9 mouse cellular contexts compared by ENCODE assay signal in the genomic region with DNA sequence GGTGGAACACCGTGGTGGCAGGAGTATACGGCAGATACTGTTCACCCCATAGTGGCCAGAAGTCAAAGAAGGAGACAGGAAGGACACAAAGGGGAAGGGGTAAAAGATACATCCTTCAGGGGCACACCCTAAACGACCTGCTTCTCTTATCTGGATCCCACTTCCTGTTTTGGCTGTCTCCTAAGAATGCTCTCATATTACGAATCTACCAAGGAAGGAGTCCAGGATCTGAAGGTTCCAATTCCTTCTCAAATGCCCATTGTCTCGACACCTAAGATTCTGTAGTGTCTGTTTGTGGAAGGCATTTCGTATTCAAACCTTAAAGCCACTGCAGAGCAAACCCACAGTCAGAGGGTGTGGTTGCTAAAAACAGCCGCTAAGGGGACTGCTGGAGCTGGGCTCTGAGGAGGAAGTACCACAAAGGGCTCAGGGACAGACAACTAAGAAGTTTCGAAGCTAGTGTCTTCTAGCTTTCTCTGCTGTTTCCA. TPM values are rescaled to one million over a fixed set of nuclear protein-coding genes. Genes with fewer than 3 reads are reported as not detected.
A peak's percentile ranks its signal among the peaks of the same experiment; 100 is the strongest.
DNase-seq lines count a peak whose midpoint lies in the region; ATAC-seq and TF ChIP-seq lines count a peak whose summit lies in the region.
"Had no signal": no experiment of that assay in that cellular context is flagged by ENCODE, and none has a peak within 500 bp of the region (broad histone marks: within the 10 kb centered on the region; RNA-seq: fewer than 3 reads in every experiment).

No protein-coding gene starts in this region.

- no peaks in the 10 kb centered on the region for H3K27me3 ChIP-seq in midbrain, postnatal 0 days (ENCODE audit: insufficient read depth, low read length)
- H3K27me3 ChIP-seq in midbrain, embryonic 10.5 days (ENCODE audit: low read depth, poor library complexity, severe bottlenecking), result no peaks in the 10 kb centered on the region
- no peaks in the 10 kb centered on the region for H3K27me3 ChIP-seq in lung, embryonic 15.5 days
- no peaks in the 10 kb centered on the region for H3K27me3 ChIP-seq in stomach, embryonic 15.5 days (replicated peaks)

- peak; percentile 11 for TF ChIP-seq CTCF in midbrain, postnatal 0 days (IDR thresholded peaks at IDR 0.05)

- H3K36me3 ChIP-seq in midbrain, postnatal 0 days (ENCODE audit: insufficient read depth, low read length), result no peaks in the 10 kb centered on the region
- no peaks in the 10 kb centered on the region for H3K36me3 ChIP-seq in midbrain, embryonic 10.5 days
- no peaks in the 10 kb centered on the region for H3K36me3 ChIP-seq in lung, embryonic 15.5 days
- H3K36me3 ChIP-seq in stomach, embryonic 15.5 days, result no peaks in the 10 kb centered on the region
- H3K36me3 ChIP-seq: midbrain, embryonic 12.5 days had no signal

- H3K4me1 ChIP-seq in midbrain, postnatal 0 days (ENCODE audit: insufficient read depth, low read length), result no peaks in the 10 kb centered on the region
- peaks cover 17% of the 10 kb centered on the region for H3K4me1 ChIP-seq in midbrain, embryonic 10.5 days
- peaks cover 15% of the 10 kb centered on the region for H3K4me1 ChIP-seq in lung, embryonic 15.5 days
- peaks cover 8% of the 10 kb centered on the region for H3K4me1 ChIP-seq in stomach, embryonic 15.5 days

- no peaks in the 10 kb centered on the region for H3K9me3 ChIP-seq in midbrain, postnatal 0 days (ENCODE audit: low read length)
- no peaks in the 10 kb centered on the region; the same call in 1 of the 2 replicates for H3K9me3 ChIP-seq in midbrain, embryonic 10.5 days (replicated peaks)
- no peaks in the 10 kb centered on the region for H3K9me3 ChIP-seq in lung, embryonic 15.5 days
- H3K9me3 ChIP-seq in stomach, embryonic 15.5 days, result no peaks in the 10 kb centered on the region
- H3K9me3 ChIP-seq: midbrain, embryonic 12.5 days had no signal

- no peak overlapping the region for H3K4me2 ChIP-seq in midbrain, postnatal 0 days (ENCODE audit: low read depth, low read length, poor library complexity, severe bottlenecking)
- H3K4me2 ChIP-seq in lung, embryonic 15.5 days, result peak overlapping the region; percentile 11; the same call in 1 of the 2 replicates
- H3K4me2 ChIP-seq in stomach, embryonic 15.5 days, result no peak overlapping the region
- H3K4me2 ChIP-seq: midbrain, embryonic 12.5 days had no signal

- no peak for ATAC-seq in midbrain, postnatal 0 days (ENCODE audit: low FRiP score)
- no peak for ATAC-seq in lung, embryonic 15.5 days (ENCODE audit: borderline replicate concordance, extremely low read depth, low FRiP score, low TSS enrichment)
- no peak for ATAC-seq in stomach, embryonic 15.5 days (ENCODE audit: insufficient read depth, low FRiP score, low read depth)

- no peak overlapping the region for H3K4me3 ChIP-seq in midbrain, postnatal 0 days (ENCODE audit: low read depth, low read length)
- H3K4me3 ChIP-seq in midbrain, embryonic 10.5 days, result no peak overlapping the region
- H3K4me3 ChIP-seq in lung, embryonic 15.5 days, result no peak overlapping the region
- no peak overlapping the region for H3K4me3 ChIP-seq in stomach, embryonic 15.5 days (replicated peaks)
- H3K4me3 ChIP-seq: midbrain, embryonic 12.5 days had no signal

- H3K27ac ChIP-seq in midbrain, postnatal 0 days (ENCODE audit: low read depth, low read length), result no peak overlapping the region
- no peak overlapping the region for H3K27ac ChIP-seq in midbrain, embryonic 10.5 days (replicated peaks)
- no peak overlapping the region for H3K27ac ChIP-seq in lung, embryonic 15.5 days
- peak overlapping the region; percentile 35; the same call in 1 of the 2 replicates for H3K27ac ChIP-seq in stomach, embryonic 15.5 days
- H3K27ac ChIP-seq: midbrain, embryonic 12.5 days had no signal

- DNase-seq in midbrain, postnatal 0 days (ENCODE audit: low spot score), result no peak
- no peak for DNase-seq in midbrain, embryonic 10.5 days (ENCODE audit: low spot score)
- peak; percentile 46 for DNase-seq in heart, adult 8-10 months (ENCODE audit: low spot score)
- no peak for DNase-seq in gastrocnemius, adult 8-10 months (ENCODE audit: low spot score in 2 of 2)
- DNase-seq in frontal cortex, postnatal 25 days (ENCODE audit: low spot score in 2 of 2), result no peak
- DNase-seq in adrenal gland, adult 8-10 months, result no peak

- WGBS in midbrain, postnatal 0 days, result 61% methylated on average over 8 of the region's 8 CpGs
- WGBS in midbrain, embryonic 10.5 days, result 60% methylated on average over 8 of the region's 8 CpGs
- 25% methylated on average over 8 of the region's 8 CpGs for WGBS in lung, embryonic 15.5 days
- WGBS in stomach, embryonic 15.5 days, result 38% methylated on average over 8 of the region's 8 CpGs

- no peak overlapping the region for H3K9ac ChIP-seq in midbrain, postnatal 0 days (replicated peaks; ENCODE audit: low read length, poor library complexity, severe bottlenecking)
- no peak overlapping the region for H3K9ac ChIP-seq in lung, embryonic 15.5 days
- H3K9ac ChIP-seq in stomach, embryonic 15.5 days, result no peak overlapping the region
- H3K9ac ChIP-seq: midbrain, embryonic 12.5 days had no signal

RNA-seq across cellular contexts. Expression of a gene that starts 39.7 kb away (rescaled TPM):
- 0.49 and 0.57 TPM in 2 replicates for total RNA-seq in midbrain, postnatal 0 days (2014; rRNA removed)
- 0.68 and 0.90 TPM in 2 replicates for polyA plus RNA-seq in midbrain, postnatal 0 days (2015; fragmentation: Nextera tagmentation; extraction: Ambion mirVana)
- polyA plus RNA-seq in midbrain, embryonic 10.5 days (2016; fragmentation: Nextera tagmentation; extraction: Ambion mirVana), result 0.98 and 1.3 TPM in 2 replicates
- total RNA-seq in heart, adult 8-10 months (2022), result 1 to 10 TPM in 1 of 4 experiments, under 1 TPM in 3; 0.08 to 2.8 (median 0.42) TPM
- 3.4 and 3.6 TPM in 2 replicates for polyA plus RNA-seq in lung, embryonic 15.5 days (2015; fragmentation: Nextera tagmentation; extraction: Ambion mirVana)
- polyA plus RNA-seq in stomach, embryonic 15.5 days (2015; fragmentation: Nextera tagmentation; extraction: Ambion mirVana), result 4.1 and 4.8 TPM in 2 replicates
- total RNA-seq in gastrocnemius, adult 8-10 months (2022), result under 1 TPM in 2 of 4 experiments, not detected in 2; 0.09 to 0.21 TPM
- total RNA-seq in adrenal gland, adult 8-10 months (2022), result 1 to 10 TPM; 1.2 to 3.0 (median 3.0) TPM

RNA-seq across cellular contexts. Expression of a gene that starts 49.4 kb away (rescaled TPM):
- not detected in 2 replicates for total RNA-seq in midbrain, postnatal 0 days (2014; rRNA removed)
- polyA plus RNA-seq in midbrain, postnatal 0 days (2015; fragmentation: Nextera tagmentation; extraction: Ambion mirVana), result 0.15 TPM in 1 of 2 replicates, not detected in the other
- not detected in 2 replicates for polyA plus RNA-seq in midbrain, embryonic 10.5 days (2016; fragmentation: Nextera tagmentation; extraction: Ambion mirVana)
- not detected for total RNA-seq in heart, adult 8-10 months (2022)
- not detected in 2 replicates for polyA plus RNA-seq in lung, embryonic 15.5 days (2015; fragmentation: Nextera tagmentation; extraction: Ambion mirVana)
- polyA plus RNA-seq in stomach, embryonic 15.5 days (2015; fragmentation: Nextera tagmentation; extraction: Ambion mirVana), result not detected in 2 replicates
- not detected for total RNA-seq in gastrocnemius, adult 8-10 months (2022)
- total RNA-seq in adrenal gland, adult 8-10 months (2022), result not detected
- polyA plus RNA-seq: midbrain, embryonic 12.5 days had no signal
